Mouse (Mus musculus) megakaryocyte-erythroid progenitor cell, adult 5 weeks (primary cell): Measurements from ENCODE around the gene Pcbp1. TPM values are rescaled to one million over a fixed set of nuclear protein-coding genes. Genes with fewer than 3 reads are reported as not detected.

Experiments used
- polyA plus RNA-seq: library from polyadenylated mRNA; stranded (reverse); fragments of >175 nt; gene quantifications from 2 replicates; pipeline ENCODE4 v1.2.3, GENCODE M21; 2012

Gene Pcbp1
- polyA plus RNA-seq: 1,230 and 1,348 TPM in 2 replicates

DNA sequence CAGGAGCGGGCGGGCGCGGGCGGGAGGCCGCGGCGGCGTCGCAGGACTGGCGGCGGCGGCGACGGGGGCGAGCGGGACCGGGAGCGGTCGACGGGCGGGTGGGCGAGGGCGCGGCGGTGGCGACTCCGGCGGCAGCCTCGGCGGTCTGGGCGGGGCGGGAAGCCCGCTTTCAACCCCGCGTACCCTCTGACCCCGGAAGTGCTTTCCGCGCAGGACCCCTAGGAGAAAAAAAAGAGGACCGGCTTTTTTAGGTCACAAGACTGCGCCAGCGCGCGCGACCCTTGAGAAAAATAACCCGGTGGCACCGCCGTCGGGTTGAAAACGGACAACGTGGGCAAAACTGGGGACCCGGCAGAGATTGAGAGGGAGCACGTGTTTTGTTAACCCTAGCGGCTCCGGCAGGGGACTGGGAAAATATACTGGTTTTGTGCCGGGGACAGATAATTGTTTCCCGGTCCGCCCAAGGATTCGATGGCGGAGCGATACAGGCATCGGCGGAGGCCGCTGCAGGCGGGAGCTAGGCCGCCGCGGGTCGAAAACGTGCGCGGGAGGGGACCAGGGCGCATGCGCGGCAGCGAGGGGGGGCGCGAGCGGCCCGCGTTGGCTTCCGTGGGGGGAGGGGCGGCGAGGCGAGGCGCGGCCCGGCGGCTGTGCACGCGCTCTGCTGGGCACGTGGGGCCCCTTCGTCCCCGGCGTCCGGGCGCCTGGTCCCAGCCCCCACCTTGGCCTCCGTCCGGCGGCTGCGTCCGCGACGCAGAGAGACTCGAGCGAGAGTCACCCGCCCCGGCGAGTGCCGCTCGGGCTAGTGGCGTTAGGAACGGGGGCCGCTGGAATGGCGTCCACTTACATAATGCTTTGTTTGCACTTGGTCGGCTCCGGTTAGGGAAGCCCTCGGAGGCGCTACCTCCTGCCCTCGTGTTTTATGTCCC lies at the start of gene Pcbp1:
TSS of gene Pcbp1 (minus strand) at position 290 of the 929 bp plus-strand sequence.

Other genes starting within 250 kb of the Pcbp1 start
- 13.3 TPM in 2 replicates for gene Fam136a, start 160.7 kb downstream of the Pcbp1 start, polyA plus RNA-seq
- gene Snrpg, start 155.0 kb downstream of the Pcbp1 start, polyA plus RNA-seq: 15.6 and 19.9 TPM in 2 replicates
- 53.8 and 59.5 TPM in 2 replicates for gene Pcyox1, start 129.2 kb downstream of the Pcbp1 start, polyA plus RNA-seq
- gene Tia1, start 122.1 kb downstream of the Pcbp1 start, polyA plus RNA-seq: 38.1 and 56.0 TPM in 2 replicates
- not detected in 2 replicates for gene Gm44790, start 99.7 kb downstream of the Pcbp1 start, polyA plus RNA-seq
- gene C87436, start 87.9 kb downstream of the Pcbp1 start, polyA plus RNA-seq: 6.5 and 7.9 TPM in 2 replicates
- gene Asprv1, start 101.8 kb upstream of the Pcbp1 start, polyA plus RNA-seq: 0.13 and 1.1 TPM in 2 replicates
- gene Mxd1, start 142.8 kb upstream of the Pcbp1 start, polyA plus RNA-seq: 18.2 and 24.0 TPM in 2 replicates
- gene Snrnp27, start 158.2 kb upstream of the Pcbp1 start, polyA plus RNA-seq: 174 and 190 TPM in 2 replicates
- gene Gmcl1, start 207.1 kb upstream of the Pcbp1 start, polyA plus RNA-seq: 25.4 and 25.9 TPM in 2 replicates